Mouse (Mus musculus) cerebellum, postnatal 4 days (tissue): Measurements from ENCODE around the gene Naif1.
"Not testable (repeated sequence)": the region's sequence is repeated elsewhere in the genome, so short reads cannot be mapped to it uniquely, and the experiment has no call there.

Source experiments
- DNase-seq, 2 experiments: peaks; one replicate each; pipeline ENCODE4 v3.0.0; 2022; ENCODE audit warnings: low spot score in 2 of 2, mixed read lengths in 1 of 2

The Naif1 gene

DNA sequence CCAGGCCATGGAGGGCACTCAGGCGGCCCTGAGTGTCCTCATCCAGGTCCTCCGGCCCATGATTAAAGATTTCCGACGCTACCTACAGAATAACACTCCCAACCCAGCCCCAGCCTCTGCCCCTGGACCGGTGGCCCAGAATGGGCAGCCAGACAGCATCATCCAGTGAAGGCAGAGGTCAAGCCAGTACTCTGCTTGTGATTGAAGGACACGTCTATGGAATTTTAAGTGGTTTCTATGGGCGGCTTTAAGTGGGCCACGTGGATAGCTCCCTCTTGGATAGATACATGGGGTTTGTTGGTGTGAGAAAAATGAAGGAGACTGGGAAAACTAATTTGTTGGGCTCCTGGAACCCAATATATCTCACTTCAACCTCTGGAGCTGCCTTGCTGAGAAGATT, 4.8 kb downstream of the Naif1 start:
- no peak for DNase-seq

DNA sequence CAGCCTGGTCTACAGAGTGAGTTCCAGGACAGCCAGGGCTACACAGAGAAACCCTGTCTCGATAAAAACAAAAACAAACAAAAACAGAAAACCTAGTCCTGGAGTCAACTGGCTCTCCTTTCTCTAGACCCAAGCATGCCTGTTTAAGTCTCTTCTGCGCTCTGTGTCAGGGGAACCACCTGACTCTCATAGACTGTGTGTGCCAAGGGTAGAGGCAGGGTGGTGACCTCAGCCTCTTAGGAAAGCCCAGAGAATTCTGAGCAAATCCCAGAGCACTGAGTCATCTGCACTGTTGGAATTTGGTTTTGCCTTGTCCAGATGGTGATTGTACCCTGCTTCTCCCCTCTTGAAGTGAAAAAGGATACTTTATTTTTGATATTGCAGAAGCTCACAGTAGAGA, 8.0 kb downstream of the Naif1 start:
- DNase-seq = no peak

DNA sequence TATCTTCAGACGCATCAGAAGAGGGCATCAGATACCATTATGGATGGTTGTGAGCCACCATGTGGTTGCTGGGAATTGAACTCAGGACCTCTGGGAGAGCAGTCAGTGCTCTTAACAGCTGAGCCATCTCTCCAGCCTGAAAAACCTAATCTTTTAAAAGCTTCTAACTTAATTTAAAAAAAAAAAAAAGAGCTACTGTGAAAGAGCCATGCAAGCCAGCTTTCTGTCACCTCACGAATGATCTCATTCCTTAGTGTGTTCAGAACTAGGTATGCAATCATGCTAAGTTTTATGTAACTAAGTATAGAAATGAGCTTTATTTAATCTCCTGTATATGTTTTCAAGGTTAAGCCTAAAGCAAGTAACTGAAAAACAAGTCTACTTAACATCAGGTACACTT, 9.4 kb downstream of the Naif1 start:
- DNase-seq = no peak

DNA sequence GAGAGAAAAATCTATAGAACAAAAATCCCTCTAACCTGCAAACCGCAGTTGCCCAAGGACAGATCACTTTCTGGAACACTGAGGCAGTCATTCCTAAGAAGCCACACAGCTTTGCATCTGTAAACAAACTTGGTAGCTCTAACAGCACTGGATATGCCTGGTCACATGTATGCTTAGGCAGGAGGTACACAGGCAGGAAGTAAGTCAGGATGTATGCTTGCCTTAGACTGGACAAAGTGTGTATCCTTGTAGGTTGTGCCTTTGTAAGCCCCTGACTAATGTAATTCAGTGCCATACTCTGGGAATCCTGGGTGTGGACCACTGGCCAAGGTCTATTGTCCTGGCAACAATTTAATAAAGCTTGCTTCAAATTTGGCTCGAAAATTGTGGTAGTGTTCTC, 13.5 kb downstream of the Naif1 start:
- no peak for DNase-seq

DNA sequence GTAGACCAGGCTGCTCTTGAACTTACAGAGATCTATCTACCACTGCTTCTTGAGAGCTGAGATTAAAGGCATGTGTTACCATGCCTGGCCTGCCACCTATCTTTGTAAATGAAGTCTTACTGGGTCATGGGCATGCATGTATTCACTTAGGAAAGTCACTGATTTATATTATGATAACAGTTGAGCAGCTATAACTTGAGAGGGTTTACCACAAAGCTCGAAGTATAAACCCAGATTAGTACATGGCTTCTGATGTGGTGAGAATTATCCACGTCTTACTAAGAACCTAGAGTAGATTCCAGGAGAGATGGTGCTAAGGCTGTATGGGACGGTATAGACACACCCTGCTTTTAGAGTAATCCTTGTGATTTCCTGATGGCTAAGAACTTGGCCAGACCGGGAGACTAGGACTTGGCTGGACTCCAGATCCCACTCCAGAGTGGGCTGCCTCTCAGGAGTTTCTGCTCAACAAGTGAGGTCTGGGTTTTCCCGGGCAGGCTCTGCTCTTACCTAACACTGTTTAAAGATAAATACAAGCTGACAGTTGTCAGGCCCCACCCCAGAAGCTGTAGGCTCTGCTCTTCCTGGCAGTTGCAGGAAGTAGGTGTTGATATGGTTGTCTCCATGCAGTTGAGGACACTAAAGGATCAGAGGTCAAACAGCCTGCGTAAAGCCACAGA, 14.1 kb downstream of the Naif1 start:
- no peak for DNase-seq

DNA sequence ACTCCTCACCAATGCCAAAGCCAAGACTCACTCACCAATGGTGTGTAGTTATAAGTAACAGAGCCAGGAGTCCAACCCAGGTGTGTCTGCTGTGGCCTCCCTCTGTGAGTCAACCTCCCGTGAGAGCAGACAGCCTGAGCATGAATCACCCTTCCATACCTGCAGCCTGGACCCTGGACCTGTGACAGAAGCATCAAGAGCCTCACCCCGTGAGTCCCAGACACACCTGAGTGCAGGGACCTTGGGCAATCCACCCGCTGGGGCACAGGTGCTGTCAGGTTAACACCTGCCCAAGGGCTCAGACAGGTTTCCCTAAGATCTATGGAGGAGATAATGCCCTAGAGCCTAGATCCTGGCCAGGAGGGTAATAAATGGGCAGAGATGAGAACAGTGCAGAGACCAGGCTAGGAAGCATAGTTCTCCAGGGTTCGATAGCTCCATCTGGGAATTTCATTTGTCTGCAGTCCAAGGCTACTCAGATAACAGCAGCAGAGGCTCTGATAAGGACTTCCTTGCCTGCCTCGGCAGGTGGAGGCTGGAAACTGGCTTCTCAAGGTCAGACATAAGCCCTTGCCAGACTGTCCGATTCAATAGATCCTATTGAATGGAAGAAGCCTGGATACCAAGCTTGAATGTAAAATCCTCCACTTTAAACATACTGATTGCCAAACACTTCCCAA, 20.9 kb downstream of the Naif1 start:
- no peak for DNase-seq

DNA sequence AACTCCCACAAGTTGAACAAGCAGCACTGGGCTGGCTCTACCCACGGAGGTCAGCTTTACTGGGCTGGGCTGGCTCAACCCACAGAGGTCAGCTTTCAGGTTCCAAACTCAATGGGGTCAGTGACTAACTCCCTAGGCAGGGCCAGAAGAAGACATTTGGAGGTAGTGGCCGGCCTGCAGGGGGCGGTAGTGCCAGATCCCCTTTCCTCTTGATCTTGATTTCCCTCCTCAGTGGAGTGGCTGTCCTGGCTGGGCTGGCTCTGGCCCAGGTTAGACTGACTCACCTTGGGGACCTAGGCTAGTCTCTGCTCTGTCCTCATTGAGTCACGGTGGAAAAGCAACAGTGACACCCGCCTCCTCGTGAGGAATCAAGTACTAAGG, 21.4 kb downstream of the Naif1 start:
- DNase-seq = no peak

DNA sequence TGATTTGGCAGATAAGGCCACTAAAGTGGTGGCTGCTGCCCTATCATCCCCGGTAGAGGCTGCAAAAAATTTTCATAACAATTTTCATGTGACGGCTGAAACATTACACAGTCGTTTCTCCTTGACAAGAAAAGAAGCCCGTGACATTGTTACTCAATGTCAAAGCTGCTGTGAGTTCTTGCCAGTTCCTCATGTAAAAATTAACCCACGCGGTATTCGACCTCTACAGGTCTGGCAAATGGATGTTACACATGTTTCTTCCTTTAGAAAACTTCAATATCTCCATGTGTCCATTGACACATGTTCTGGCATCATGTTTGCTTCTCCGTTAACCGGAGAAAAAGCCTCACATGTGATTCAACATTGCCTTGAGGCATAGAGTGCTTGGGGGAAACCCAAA, 25.1 kb downstream of the Naif1 start:
- DNase-seq = not testable (repeated sequence)

DNA sequence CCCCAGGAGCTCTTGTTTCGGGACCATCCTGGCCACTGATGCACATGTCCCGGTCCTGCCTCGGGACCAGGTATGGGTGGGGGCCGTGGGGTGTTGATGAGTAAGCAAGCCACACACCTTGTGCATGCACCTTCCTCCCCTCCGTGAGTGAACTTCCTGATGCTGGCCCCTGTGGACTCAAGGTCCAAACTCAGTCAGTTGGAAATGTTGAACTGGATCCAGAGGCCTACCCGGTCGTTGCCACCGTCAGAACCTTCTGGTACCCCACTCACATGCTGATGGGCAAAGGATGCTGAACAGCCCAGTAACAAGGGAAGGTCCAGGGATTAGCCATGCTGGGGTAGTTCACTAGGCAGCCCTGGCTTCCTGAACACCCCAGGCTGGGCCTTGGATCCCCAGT, 32.1 kb downstream of the Naif1 start:
- no peak for DNase-seq

DNA sequence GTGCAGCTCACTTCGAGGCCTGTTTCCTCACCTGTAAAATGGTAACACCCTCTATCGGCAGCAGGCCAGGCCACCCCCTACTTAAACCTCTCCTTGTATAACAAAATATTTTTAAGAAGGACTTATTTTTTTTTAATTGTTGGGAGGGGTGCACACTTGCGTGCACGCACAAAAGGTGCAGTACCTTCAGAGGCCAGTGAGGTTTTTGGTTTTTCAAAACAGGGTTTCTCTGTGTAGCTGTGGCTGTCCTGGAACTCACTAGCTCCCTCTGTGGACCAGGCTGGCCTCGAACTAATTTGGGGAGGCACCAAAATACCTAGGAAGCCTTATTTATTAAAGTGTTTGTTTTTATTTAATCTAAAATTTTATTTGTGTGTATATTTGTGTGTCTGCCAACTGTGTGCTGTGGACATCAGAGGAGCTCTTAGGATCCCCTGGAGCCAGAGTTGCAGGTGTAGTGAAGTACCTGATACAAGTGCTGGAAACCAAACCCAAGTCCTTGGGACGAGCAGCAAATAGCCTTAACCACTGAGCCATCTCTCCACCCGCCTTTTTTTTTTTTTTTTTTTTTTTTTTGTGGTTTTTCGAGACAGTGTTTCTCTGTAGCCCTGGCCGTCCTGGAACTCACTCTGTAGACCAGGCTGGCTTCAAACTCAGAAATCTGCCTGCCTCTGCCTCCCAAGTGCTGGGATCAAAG, 33.1 kb downstream of the Naif1 start:
- DNase-seq = no peak

DNA sequence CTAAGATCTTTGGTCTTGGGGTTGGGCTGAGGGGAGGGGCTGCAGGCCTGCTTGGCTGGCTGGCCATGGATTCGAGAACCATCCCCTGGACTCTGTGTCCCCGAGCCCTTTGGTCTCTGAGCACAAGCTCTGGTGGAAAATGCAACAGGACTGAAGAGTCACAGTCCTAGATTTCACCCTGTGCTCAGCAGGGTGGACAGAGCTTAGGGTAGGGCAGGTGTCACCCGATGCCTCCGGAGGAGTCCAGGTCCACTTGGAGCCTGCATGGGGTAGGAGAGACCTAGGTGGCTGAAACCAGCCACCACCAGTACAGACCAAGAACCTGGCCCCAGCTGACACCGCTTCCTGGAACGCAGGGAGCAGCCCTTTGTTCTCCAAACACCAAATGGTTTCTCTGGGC, 34.7 kb downstream of the Naif1 start:
- DNase-seq = no peak

DNA sequence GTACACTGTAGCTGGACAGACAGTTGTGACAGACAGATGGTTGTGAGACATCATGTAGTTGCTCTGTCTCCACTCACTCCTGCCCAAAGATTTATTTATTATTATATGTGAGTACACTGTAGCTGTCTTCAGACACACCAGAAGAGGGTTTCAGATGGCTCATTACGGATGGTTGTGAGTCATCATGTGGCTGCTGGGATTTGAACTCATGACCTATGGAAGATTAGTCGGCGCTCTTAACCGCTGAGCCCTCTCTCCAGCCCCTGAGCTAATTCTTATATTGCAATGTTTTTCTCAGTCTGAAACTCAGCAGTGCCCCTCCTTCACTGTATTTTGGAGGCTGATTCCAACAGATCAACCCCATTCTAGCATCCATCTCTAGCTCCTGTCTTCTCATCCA, 35.5 kb downstream of the Naif1 start:
- DNase-seq = no peak

DNA sequence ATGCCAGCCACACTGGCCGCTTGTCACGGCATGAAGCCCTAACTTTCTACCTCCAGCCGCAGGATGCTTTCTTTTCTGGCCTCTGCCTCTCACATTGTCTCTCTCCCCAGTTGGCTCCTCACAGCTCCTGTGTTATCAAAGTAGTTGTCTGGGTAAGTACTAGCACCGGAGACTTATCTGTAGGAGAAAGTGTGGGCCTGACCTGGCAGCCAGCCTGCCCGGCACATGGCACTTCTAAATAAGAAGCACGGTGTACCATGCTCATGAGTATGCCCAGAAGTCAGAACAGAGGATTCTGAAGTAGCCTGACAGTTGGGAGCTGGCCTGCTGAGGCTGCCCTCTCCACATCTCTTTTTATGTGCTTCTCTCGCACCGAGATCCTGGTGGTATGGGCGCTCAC, 35.9 kb downstream of the Naif1 start:
- DNase-seq = no peak

DNA sequence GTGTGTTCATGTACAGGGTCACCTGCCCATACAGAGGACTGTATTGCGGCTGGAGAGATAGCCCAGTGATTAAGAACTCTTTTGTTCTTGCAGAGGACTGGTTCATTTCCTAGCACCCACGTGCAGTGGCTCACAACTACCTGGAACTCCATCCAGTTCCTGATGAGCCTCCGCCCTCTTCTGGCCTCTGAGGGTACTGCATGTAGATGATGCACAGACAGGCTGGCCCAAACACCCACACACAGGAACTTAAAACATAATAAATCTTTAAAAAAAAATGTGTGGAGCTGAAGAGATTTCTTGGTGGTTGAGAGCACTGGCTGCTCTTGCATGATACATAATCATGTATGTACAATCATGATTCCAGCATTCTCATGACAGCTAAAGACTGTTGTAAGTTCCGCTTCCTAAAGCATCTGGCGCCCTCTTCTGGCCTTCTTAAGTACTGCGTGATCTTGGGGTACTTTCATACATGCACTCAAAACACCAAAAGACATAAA, 36.9 kb downstream of the Naif1 start:
- peak; percentile 88 to 94 for DNase-seq

DNA sequence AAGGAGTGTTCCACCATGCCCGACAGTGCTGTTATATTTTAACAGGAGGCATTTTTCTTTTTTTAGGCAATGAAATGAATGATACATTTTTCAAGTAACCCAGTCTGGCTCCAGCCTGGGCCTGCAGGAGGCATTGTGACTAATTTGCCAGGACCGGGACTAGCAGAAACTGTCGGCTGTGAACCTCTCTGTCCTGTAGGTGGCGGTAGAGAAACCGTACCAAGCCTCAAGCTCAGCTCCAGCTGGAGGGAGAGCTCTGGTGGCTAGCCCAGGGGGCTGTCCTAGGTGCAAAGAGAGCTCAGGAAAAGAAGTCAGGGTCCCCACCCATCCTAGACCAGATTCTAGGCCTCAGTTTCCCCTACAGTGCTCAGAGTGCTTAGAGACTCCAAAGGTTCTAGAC, 38.4 kb downstream of the Naif1 start:
- DNase-seq = peak; percentile 36 to 77

DNA sequence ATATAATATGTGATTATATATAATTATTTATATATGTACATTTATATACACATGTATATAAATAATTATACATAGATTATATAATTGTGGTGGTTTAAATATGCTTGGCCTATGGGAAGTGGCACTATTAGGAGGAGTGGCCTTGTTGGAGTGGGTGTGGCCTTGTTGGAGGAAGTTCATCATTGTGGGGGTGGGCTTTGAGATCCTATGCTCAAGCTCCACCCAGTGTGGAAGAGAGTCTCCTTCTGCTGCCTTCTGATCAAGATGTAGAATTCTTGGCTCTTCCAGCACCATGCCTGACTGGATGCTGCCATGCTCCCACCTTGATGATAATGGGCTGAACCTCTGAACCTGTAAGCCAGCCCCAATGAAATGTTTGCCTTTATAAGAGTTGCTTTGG, 40.5 kb downstream of the Naif1 start:
- DNase-seq = not testable (repeated sequence)

DNA sequence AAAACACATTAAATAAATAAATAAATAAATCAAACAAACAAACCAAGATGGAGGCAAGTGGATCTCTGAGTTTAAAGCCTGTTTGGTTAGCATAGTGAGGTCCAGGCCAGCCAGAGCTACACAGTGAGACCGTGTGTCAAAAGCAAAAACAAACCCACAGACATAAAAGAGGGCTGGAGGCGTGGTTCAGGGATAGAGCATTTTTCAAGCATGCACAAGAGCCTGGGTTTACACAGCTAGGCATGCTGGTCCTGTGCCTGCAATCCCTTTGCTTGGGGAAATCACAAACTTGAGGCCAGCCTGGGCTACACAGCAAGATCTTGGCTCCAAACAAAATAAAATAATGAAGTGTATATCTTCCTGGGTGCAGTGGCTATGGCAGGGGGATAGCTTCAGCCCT, 42.4 kb downstream of the Naif1 start:
- no peak for DNase-seq

DNA sequence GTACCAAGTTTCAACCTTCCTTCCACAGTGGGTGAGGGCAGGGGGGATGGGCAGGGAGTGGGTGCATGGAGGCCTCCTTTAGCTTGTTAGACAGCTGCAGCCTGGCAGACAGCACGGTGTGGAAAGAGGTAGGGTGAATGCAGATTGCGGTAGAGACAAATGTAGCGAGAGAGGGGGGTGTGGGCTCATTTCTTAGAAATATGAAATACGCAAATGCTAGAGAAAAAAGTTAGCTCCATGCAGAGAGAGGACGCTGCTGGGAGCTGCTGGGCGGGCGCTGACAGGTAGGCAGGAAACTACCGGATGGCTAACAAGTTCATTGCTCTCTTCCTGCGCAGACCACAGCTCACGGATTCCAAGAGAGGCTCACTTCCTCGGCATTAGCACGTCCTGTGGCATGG, 43.0 kb downstream of the Naif1 start:
- DNase-seq = no peak

DNA sequence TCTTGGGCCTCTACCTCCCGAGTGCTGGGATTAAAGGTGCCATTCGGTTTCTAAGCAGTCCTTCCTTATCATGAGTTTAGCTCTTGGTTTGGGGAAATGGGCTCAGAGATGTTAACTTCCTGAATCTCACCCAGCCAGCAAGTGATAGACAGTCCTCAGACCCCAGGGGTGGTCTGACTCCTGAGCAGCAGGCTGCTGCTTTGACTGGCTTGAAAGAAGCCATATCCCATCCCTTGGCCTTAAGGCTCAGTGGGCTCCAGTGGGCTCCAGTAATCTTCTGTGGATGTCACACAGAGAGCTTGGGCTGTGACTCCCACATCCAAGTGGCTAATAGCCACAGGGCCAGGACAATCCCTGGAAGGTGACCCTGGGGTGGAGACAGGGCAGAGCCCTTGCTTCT, 44.3 kb downstream of the Naif1 start:
- no peak for DNase-seq

DNA sequence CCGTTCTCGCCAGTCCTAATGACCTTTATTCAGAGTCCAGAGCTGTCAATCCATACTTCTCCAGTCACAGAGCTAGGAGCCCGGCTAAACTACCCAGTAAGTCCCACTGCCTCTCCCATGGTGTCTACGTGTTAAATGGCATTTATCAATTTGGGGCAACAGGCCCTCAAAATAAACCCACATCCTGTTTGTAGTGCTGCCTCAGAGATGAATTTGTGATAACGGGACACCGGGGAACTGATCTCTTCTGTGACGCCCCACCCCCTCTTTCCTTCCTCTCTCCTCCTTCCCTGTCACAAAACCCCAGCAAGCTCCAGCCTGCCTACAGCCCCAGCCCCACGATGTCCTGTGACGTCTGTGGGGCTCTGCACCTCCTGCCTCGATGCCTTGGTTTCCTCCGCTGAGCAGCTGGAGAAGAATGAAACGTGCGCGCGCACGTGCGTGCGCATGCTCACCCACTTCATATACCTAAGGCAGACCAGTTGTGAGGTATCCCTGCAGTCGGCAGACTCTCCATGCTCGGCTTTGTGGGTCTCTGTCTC, 45.0 kb downstream of the Naif1 start:
- no peak for DNase-seq

DNA sequence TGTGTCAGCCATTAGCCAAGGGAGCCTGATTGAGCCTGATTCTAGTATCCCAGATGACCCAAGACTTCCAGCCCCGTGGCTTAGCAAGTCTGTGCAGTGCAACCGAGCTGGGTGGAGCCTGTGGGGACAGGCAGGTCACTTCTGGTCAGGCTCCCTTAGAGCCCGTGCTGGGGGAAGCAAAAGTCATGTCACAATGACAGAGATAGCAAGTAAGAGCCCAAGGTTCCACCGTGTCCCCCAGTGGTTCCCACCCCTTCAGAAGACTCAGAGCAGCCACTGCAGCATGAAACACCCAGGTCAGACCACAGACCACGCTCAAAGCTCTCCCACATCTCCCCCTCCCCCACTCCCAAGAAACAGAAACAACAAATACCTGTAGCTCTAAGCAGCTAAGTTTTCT, 45.9 kb downstream of the Naif1 start:
- no peak for DNase-seq

DNA sequence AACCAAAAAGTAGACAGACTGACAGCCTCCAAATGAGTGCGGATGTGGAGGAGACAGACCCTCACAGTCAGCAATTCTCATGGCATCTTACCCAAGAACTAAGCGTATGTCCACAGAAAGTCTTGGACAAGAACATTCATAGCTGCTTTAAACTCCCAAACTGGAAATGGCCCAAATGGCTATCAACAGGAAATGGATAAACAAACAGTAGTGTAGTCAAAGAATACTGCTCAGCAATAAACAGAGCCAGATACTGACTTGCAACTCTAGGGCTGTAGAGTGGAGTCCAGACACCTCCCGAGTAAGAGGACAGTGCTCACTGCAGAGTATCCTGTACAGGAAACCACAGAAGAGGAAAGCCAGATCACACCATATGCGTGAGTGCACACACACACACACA, 49.1 kb downstream of the Naif1 start:
- DNase-seq = no peak

DNA sequence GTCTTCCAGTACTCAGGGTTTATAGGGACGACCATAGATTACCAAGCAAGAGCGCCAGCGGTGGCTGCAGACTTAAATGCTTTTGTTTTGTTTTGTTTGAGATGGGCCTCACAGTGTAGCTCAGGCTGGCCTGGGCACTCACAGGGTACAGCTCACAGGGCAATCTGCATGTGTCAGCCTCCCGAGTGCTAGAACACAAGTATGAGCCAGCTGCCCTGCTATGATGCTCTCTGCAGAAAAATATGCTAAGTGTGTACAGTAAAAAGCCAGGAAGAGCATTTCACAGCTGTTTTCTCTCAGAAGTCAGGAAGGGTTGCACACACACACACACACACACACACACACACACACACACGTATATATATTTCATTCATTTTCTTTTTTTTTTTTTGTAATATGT, 50.2 kb downstream of the Naif1 start:
- no peak for DNase-seq
